Mouse (Mus musculus): ENCODE measurements at regions not wholly inside any gene's neighbourhood (a gene's known extent, or its start where the extent isn't known, plus 50 kb on each side); places are given as distances from the start of the nearest gene placed in this dataset.
"Not testable (repeated sequence)": the region's sequence is repeated elsewhere in the genome, so short reads cannot be mapped to it uniquely, and the experiment has no call there.

DNA sequence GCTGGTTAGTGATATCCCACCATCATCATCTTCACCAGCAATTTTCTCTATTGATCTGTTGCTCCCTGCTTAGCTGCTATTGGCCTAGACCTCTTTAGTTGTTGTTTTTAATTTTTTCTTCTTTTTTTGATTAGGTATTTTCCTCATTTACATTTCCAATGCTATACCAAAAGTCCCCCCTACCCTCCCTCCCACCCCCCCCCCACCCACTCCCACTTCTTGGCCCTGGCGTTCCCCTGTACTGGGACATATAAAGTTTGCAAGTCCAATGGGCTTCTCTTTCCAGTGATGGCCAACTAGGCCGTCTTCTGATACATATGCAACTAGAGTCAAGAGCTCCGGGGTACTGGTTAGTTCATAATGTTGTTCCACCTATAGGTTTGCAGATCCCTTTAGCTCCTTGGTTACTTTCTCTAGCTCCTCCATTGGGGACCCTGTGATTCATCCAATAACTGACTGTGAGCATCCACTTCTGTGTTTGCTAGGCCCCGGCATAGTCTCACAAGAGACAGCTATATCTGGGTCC is 386.7 kb upstream of the Pcdh10 start:
- not testable (repeated sequence) for H3K9me3 ChIP-seq (ENCODE audit: low read depth, low read length); H3K27me3 ChIP-seq (ENCODE audit: insufficient read depth, low read length); H3K4me2 ChIP-seq; H3K27ac ChIP-seq (ENCODE audit: low read depth); H3K9ac ChIP-seq; H3K36me3 ChIP-seq (ENCODE audit: insufficient read depth); H3K4me3 ChIP-seq (ENCODE audit: low read depth, low read length); DNase-seq; H3K4me1 ChIP-seq (ENCODE audit: insufficient read depth)
- 79% methylated on average over 4 of the region's 4 CpGs for WGBS
- peak; percentile 71; the same call in 1 of the 2 replicates for ATAC-seq (ENCODE audit: insufficient read depth)

Data from lung, embryonic 14.5 days (tissue).